Mouse (Mus musculus) Patski (cell line): ENCODE results near the gene Kmt2d. TPM values are rescaled to one million over a fixed set of nuclear protein-coding genes. Genes with fewer than 3 reads are reported as not detected.

Experiments
- ATAC-seq: fragments of 100-300 bp; one replicate; pipeline ENCODE4 v1.8.0; 2021
- CTCF ChIA-PET: fragments of 350-600 bp; sonication (Branson Sonifier 250); formaldehyde crosslinking; loops from one replicate; lab custom pipeline; 2022; ENCODE audit warnings: inconsistent platforms; lab: Charles Lee
- POLR2A ChIA-PET: fragments of 350-600 bp; sonication (Branson Sonifier 250); formaldehyde crosslinking; loops from one replicate; lab custom pipeline; 2022; ENCODE audit warnings: antibody characterized with exemption, inconsistent platforms; lab: Charles Lee
- DNase-seq: peaks from one replicate; pipeline ENCODE4 v3.0.0-alpha.2; 2011; ENCODE audit warnings: low read depth, low spot score
- H3K27me3 ChIP-seq: fragments of 371-371 bp; one replicate; pipeline ENCODE4 v1.5.1; 2021
- CTCF ChIP-seq: fragments of 100-300 bp; IDR thresholded peaks from one replicate; pipeline ENCODE4 v1.5.1; 2021
- in situ Hi-C: fragments of 300-500 bp; cut with MboI; formaldehyde crosslinking; loops from 3 replicates; pipeline ENCODE4 v1.11.1; 2018; ENCODE audit warnings: low pct_unique_long_range_greater_than_20kb, mixed read lengths
- polyA plus RNA-seq: library from polyadenylated mRNA; unstranded; gene quantifications from one replicate; pipeline ENCODE4 v1.2.3, GENCODE M21; 2021

Kmt2d gene
- polyA plus RNA-seq, 1 experiment from 2014 or later, result 29.6 TPM

GRCm38 (mm10) chr15:98804054-98804453, 67.0 kb downstream of the Kmt2d start:
- in situ Hi-C loops, result no loop called here
- ChIA-PET POLR2A (no interaction called here), CTCF (interaction anchor here (0.7 kb wide), 1 partner anchor 11 kb away, joined by 3 read pairs; no protein-coding TSS in a partner anchor)
- ATAC-seq (peak; percentile 33), DNase-seq (no peak)
- H3K27me3 ChIP-seq, result peaks cover 12% of the 10 kb centered on the region
- TF ChIP-seq CTCF, result no peak

GRCm38 (mm10) chr15:98802926-98803325, 68.1 kb downstream of the Kmt2d start:
- CTCF ChIA-PET, result interaction anchor here (1.5 kb wide), 1 partner anchor 9 kb away, joined by 4 read pairs; no protein-coding TSS in a partner anchor
- peaks cover 16% of the 10 kb centered on the region for H3K27me3 ChIP-seq
- ATAC-seq (no peak), DNase-seq (no peak)
- in situ Hi-C loops, result no loop called here
- POLR2A ChIA-PET, result no interaction called here
- TF ChIP-seq CTCF, result no peak

- ATAC-seq (no peak), DNase-seq (peak; percentile 17)
- ChIA-PET CTCF (interaction anchor here (0.7 to 2.3 kb wide), 7 partner anchors 10 to 139 kb away, joined by 3 to 9 read pairs (median 4); partner anchors contain the start of gene Wnt1), POLR2A (no interaction called here)
- peaks cover 17% of the 10 kb centered on the region for H3K27me3 ChIP-seq
- no peak for TF ChIP-seq CTCF
- in situ Hi-C loops, result loop anchor here (5.0 kb wide), 1 partner anchor 227 kb away; the partner anchor contains the start of genes 4930415O20Rik and Ccnt1
Observed at GRCm38 (mm10) chr15:98799396-98799795, 71.6 kb downstream of the Kmt2d start.

- ChIA-PET POLR2A (no interaction called here), CTCF (interaction anchor here (1.1 to 2.3 kb wide), 4 partner anchors 9 to 85 kb away, joined by 4 to 9 read pairs (median 6); partner anchors contain the start of gene Wnt1)
- peaks cover 17% of the 10 kb centered on the region for H3K27me3 ChIP-seq
- in situ Hi-C loops, result loop anchor here (5.0 kb wide), 1 partner anchor 227 kb away; the partner anchor contains the start of genes 4930415O20Rik and Ccnt1
- TF ChIP-seq CTCF, result no peak
- no peak for ATAC-seq
- DNase-seq, result no peak
Observed at GRCm38 (mm10) chr15:98798903-98799302, 72.1 kb downstream of the Kmt2d start.

GRCm38 (mm10) chr15:98797835-98798492, 73.0 kb downstream of the Kmt2d start:
- CTCF ChIA-PET, result interaction anchor here (2.3 kb wide), 1 partner anchor 8 kb away, joined by 9 read pairs; the partner anchor contains the start of gene Wnt1
- in situ Hi-C loops, result loop anchor here (5.0 kb wide), 1 partner anchor 226 kb away; the partner anchor contains the start of genes 4930415O20Rik and Ccnt1

GRCm38 (mm10) chr15:98796803-98797595, 74.0 kb downstream of the Kmt2d start:
- ChIA-PET POLR2A (no interaction called here), CTCF (no interaction called here)
- in situ Hi-C loops, result loop anchor here (5.0 kb wide), 1 partner anchor 225 kb away; the partner anchor contains the start of genes 4930415O20Rik and Ccnt1
- ATAC-seq (no peak), DNase-seq (no peak)
- H3K27me3 ChIP-seq, result peaks cover 33% of the 10 kb centered on the region
- TF ChIP-seq CTCF, result no peak

More at GRCm38 (mm10) chr15:98797835-98798492, 73.0 kb downstream of the Kmt2d start:
- POLR2A ChIA-PET, result no interaction called here
- DNase-seq (no peak), ATAC-seq (no peak)
- H3K27me3 ChIP-seq, result peaks cover 26% of the 10 kb centered on the region
- TF ChIP-seq CTCF, result no peak

GRCm38 (mm10) chr15:98793141-98793698, 77.8 kb downstream of the Kmt2d start:
- H3K27me3 ChIP-seq, result peaks cover 49% of the 10 kb centered on the region
- DNase-seq, result no peak
- ChIA-PET POLR2A (no interaction called here), CTCF (interaction anchor here (0.6 to 1.8 kb wide), 4 partner anchors 10 to 129 kb away, joined by 3 to 4 read pairs (median 4); no protein-coding TSS in a partner anchor)
- ATAC-seq, result no peak
- TF ChIP-seq CTCF, result no peak
- in situ Hi-C loops, result no loop called here

GRCm38 (mm10) chr15:98792233-98793020, 78.6 kb downstream of the Kmt2d start:
- in situ Hi-C loops, result no loop called here
- ATAC-seq, result no peak
- DNase-seq, result no peak
- TF ChIP-seq CTCF, result no peak
- ChIA-PET POLR2A (interaction anchor here (1.2 kb wide), 1 partner anchor 20 kb away, joined by 3 read pairs; no protein-coding TSS in a partner anchor), CTCF (interaction anchor here (1.8 kb wide), 1 partner anchor 10 kb away, joined by 4 read pairs; no protein-coding TSS in a partner anchor)
- peaks cover 41% of the 10 kb centered on the region for H3K27me3 ChIP-seq

GRCm38 (mm10) chr15:98791771-98792170, 79.2 kb downstream of the Kmt2d start:
- POLR2A ChIA-PET, result interaction anchor here (1.2 kb wide), 2 partner anchors 19 to 24 kb away, joined by 3 read pairs; no protein-coding TSS in a partner anchor
- DNase-seq, result no peak
- ATAC-seq, result no peak
- peaks cover 41% of the 10 kb centered on the region for H3K27me3 ChIP-seq
- in situ Hi-C loops, result no loop called here
- TF ChIP-seq CTCF, result no peak
- CTCF ChIA-PET, result no interaction called here
